Mouse (Mus musculus) C2C12 (cell line): ENCODE results near the gene Serac1.

ENCODE experiments used
- CTCF ChIP-seq: IDR thresholded peaks from one replicate; pipeline ENCODE4 v1.5.1; 2011; ENCODE audit not compliant: control insufficient read depth, insufficient read depth, insufficient read length
- MYOG ChIP-seq: IDR thresholded peaks from one replicate; pipeline ENCODE4 v1.6.1; 2011; ENCODE audit not compliant: control insufficient read depth, insufficient read length; ENCODE audit errors: extremely low read depth

- no peak for TF ChIP-seq MYOG
- no peak for TF ChIP-seq CTCF
Observed at GRCm38 (mm10) chr17:6007902-6008301, 71.6 kb downstream of the Serac1 start.
